Mouse (Mus musculus): Measurements from ENCODE around the gene Neurog2. TPM values are rescaled to one million over a fixed set of nuclear protein-coding genes. Genes with fewer than 3 reads are reported as not detected.

Neurog2 gene
- polyA plus RNA-seq, 1 experiment from 2014 or later = 43.9 TPM

DNA sequence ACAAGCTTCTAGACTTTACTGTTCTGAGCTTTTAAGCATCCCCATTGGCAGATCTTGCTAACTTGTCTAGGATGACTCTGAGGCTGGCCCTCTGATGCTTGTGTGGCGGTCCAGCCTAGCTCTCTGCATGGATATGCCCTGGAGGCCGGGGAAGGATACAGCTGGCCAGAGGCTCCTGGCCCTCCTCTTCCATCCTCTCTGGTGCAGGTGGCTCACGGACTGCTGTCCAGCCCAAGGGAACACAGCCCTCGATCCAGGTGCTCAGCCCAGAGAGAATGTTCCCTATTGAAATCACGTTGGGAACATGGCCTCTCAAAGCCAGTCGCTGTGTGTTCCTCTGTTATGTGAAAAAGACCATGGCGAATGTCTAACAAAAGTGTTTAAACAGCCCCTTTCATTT is 27.8 kb downstream of the Neurog2 start:
- no peaks in the 10 kb centered on the region for H3K36me3 ChIP-seq
- peaks cover 3% of the 10 kb centered on the region; the same call in 1 of the 2 replicates for H3K27me3 ChIP-seq
- 65% methylated on average over 7 of the region's 7 CpGs for WGBS
- no peak overlapping the region for H3K4me3 ChIP-seq
- no peaks in the 10 kb centered on the region for H3K9me3 ChIP-seq (replicated peaks)
- H3K4me1 ChIP-seq = peaks cover 14% of the 10 kb centered on the region; the same call in 1 of the 2 replicates
- H3K4me2 ChIP-seq (replicated peaks) = no peak overlapping the region
- H3K27ac ChIP-seq = no peak overlapping the region
- ATAC-seq (ENCODE audit: low FRiP score) = no peak
- no peak overlapping the region for H3K9ac ChIP-seq

DNA sequence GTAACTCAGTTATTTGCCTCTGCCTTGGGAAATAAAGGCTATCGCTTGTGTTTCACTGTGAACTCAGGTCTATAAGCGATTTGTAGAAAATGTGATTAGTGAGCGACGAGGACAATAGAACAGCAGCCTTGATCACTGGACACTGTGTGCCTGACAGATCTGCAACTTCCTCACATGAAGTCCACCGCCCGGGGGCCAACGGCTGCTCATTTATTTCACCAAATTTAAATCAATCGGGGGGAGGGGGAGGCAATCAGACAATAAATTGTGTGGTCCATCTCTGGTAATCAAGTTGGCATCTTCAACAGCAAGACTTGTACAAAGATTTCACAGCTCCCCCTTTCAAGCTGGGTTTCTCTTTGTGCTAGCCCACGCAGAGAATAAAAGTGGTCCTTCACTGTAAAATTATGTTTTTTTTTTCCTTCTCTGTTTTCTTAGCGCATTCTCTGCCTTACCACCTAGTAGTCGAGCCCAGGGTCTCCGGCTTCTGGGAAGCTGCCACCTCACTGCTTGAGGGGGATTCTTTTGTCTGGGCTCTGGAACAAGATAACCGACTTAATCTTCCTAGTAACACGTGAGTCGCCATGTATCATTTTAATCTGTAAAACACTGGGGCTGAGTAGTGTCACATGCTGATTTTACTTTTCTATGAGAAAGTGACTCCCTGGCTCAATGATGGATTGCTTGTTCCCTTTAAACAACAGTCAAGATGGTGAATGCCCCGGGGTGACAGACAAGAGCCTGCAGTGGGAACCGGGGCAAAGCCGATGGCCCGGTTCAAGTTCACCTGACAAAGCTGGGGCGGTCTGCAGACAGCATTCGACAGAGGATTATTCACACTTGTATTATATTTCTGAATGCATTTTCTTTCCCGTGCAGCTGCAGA is 29.0 kb downstream of the Neurog2 start:
- peak; percentile 71 for ATAC-seq (ENCODE audit: low FRiP score)
- Histone ChIP-seq H3K36me3 (no peaks in the 10 kb centered on the region), H3K4me3 (no peak overlapping the region), H3K27ac (peak overlapping the region; percentile 19), H3K27me3 (peaks cover 3% of the 10 kb centered on the region; the same call in 1 of the 2 replicates), H3K4me1 (peaks cover 14% of the 10 kb centered on the region; the same call in 1 of the 2 replicates), H3K9me3 (replicated peaks) (no peaks in the 10 kb centered on the region), H3K9ac (no peak overlapping the region), H3K4me2 (replicated peaks) (peak overlapping the region; percentile 7; the same call in 1 of the 2 replicates)
- WGBS = 31% methylated on average over 22 of the region's 22 CpGs

DNA sequence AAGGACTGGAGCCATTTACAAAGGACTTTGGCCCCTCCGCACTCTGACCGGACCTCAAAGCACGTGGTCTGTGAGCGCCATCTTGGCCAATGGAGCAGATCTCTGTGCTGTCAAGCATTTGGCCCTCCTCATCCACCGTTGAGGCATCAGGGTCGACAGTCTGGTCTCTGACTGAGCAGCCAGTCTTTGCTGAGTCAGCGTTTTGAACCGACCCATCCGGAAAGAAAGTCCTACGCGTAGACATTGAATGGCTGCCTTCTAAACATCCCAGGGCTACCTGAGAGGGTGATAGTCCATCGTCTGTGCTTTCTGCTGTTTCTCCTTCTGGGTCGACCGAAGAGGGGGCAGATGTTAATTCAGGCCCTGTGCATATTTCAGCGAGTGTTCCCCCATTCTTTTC is 46.8 kb downstream of the Neurog2 start:
- Histone ChIP-seq H3K9me3 (replicated peaks) (no peaks in the 10 kb centered on the region), H3K4me3 (no peak overlapping the region), H3K27ac (no peak overlapping the region), H3K4me1 (no peaks in the 10 kb centered on the region), H3K4me2 (replicated peaks) (no peak overlapping the region), H3K9ac (no peak overlapping the region), H3K36me3 (no peaks in the 10 kb centered on the region), H3K27me3 (0 out of 2 replicates have a peak, but pooled peaks cover 3% of the 10 kb centered on the region)
- WGBS = 90% methylated on average over 15 of the region's 15 CpGs
- no peak for ATAC-seq (ENCODE audit: low FRiP score)

Other genes with a start within 250 kb of the Neurog2 start
- 131 and 138 TPM in 2 replicates for gene Ank2, start 133.8 kb upstream of the Neurog2 start, polyA plus RNA-seq (2016; fragmentation: Nextera tagmentation; extraction: Ambion mirVana)
- gene Larp7, start 79.8 kb upstream of the Neurog2 start, polyA plus RNA-seq (2016; fragmentation: Nextera tagmentation; extraction: Ambion mirVana) = 49.8 and 55.6 TPM in 2 replicates
- gene Zgrf1, start 79.6 kb upstream of the Neurog2 start, polyA plus RNA-seq (2016; fragmentation: Nextera tagmentation; extraction: Ambion mirVana) = 9.7 and 10.8 TPM in 2 replicates
- gene Alpk1, start 147.4 kb downstream of the Neurog2 start, polyA plus RNA-seq (2016; fragmentation: Nextera tagmentation; extraction: Ambion mirVana) = 1.5 and 1.6 TPM in 2 replicates
- 3.4 and 3.7 TPM in 2 replicates for gene Tifa, start 156.7 kb downstream of the Neurog2 start, polyA plus RNA-seq (2016; fragmentation: Nextera tagmentation; extraction: Ambion mirVana)
- 80.8 and 83.8 TPM in 2 replicates for gene Ap1ar, start 204.4 kb downstream of the Neurog2 start, polyA plus RNA-seq (2016; fragmentation: Nextera tagmentation; extraction: Ambion mirVana)